Mouse (Mus musculus) lung, postnatal 0 days (tissue): ENCODE data around the gene Cul4a. TPM values are rescaled to one million over a fixed set of nuclear protein-coding genes. Genes with fewer than 3 reads are reported as not detected.

Source experiments
- ATAC-seq: fragments of 200-750 bp; cut with Nextera tagmentation; 2 replicates; pipeline ENCODE4 v1.8.0; 2017; ENCODE audit warnings: moderate library complexity
- DNase-seq: peaks from one replicate; pipeline ENCODE4 v3.0.0-alpha.2; 2016; ENCODE audit warnings: low spot score
- H3K27ac ChIP-seq: fragments of 300-500 bp; sonication (generic); 2 replicates; pipeline ENCODE4 v1.5.1; 2014; ENCODE audit warnings: antibody characterized with exemption, mild to moderate bottlenecking, low read length, mixed read lengths
- H3K27me3 ChIP-seq: fragments of 300-500 bp; sonication (generic); replicated peaks from 2 replicates; pipeline ENCODE4 v1.6.1; 2014; ENCODE audit warnings: low read length, mixed read lengths; ENCODE audit not compliant: insufficient read depth
- H3K36me3 ChIP-seq: fragments of 300-500 bp; sonication (generic); 2 replicates; pipeline ENCODE4 v1.6.1; 2014; ENCODE audit warnings: low read length, mixed read lengths; ENCODE audit not compliant: insufficient read depth
- H3K4me1 ChIP-seq: fragments of 300-500 bp; sonication (generic); 2 replicates; pipeline ENCODE4 v1.6.1; 2014; ENCODE audit warnings: antibody characterized with exemption, low read depth, low read length, mixed read lengths; ENCODE audit not compliant: insufficient read depth
- H3K4me2 ChIP-seq: fragments of 300-500 bp; sonication (generic); replicated peaks from 2 replicates; pipeline ENCODE4 v1.6.1; 2014; ENCODE audit warnings: low read depth, mild to moderate bottlenecking, low read length, moderate library complexity, mixed read lengths
- H3K4me3 ChIP-seq: fragments of 300-500 bp; sonication (generic); 2 replicates; pipeline ENCODE4 v1.5.1; 2014; ENCODE audit warnings: low read depth, low read length
- H3K9ac ChIP-seq: fragments of 300-500 bp; sonication (generic); replicated peaks from 2 replicates; pipeline ENCODE4 v1.6.1; 2014; ENCODE audit warnings: low read depth, mild to moderate bottlenecking
- H3K9me3 ChIP-seq: fragments of 300-500 bp; sonication (generic); 2 replicates; pipeline ENCODE4 v1.6.1; 2016; ENCODE audit warnings: low read length, mixed read lengths
- CTCF ChIP-seq: IDR thresholded peaks from 2 replicates; pipeline ENCODE4 v1.5.1; 2016; ENCODE audit warnings: antibody characterized with exemption, mild to moderate bottlenecking
- EP300 ChIP-seq: IDR thresholded peaks from 2 replicates; pipeline ENCODE4 v1.6.1; 2016; ENCODE audit warnings: antibody characterized with exemption, mild to moderate bottlenecking, control low read depth
- WGBS: fragments of 180-500 bp; shearing (Covaris S2); extraction: QIAGEN DNeasy Blood & Tissue Kit; methylation state at CpG from one replicate; pipeline ENCODE4 v1.1.7; 2014; 5-methylcytosine and 5-hydroxymethylcytosine counted together
- microRNA counts: library from miRNA; unstranded; fragments of <30 nt; microRNA quantifications from one replicate; lab custom pipeline; 2015
- microRNA-seq: library from miRNA; unstranded; fragments of <30 nt; microRNA quantifications from one replicate; pipeline ENCODE4, GENCODE M21; 2016
- polyA plus RNA-seq: library from polyadenylated mRNA; unstranded; fragments of >200 nt; fragmentation: Nextera tagmentation; extraction: Ambion mirVana; gene quantifications from 2 replicates; pipeline ENCODE4 v1.2.1, GENCODE M21; 2015

Cul4a gene
- polyA plus RNA-seq, 1 experiment from 2014 or later, result 59.5 TPM

- H3K9ac ChIP-seq, result no peak overlapping the region
- 80% methylated on average over 1 of the region's 1 CpGs for WGBS
- no peak overlapping the region for H3K4me3 ChIP-seq
- H3K27me3 ChIP-seq, result no peaks in the 10 kb centered on the region
- no peaks in the 10 kb centered on the region for H3K4me1 ChIP-seq
- no peaks in the 10 kb centered on the region for H3K9me3 ChIP-seq
- DNase-seq, result no peak
- H3K27ac ChIP-seq, result no peak overlapping the region
- ATAC-seq, result no peak
- H3K4me2 ChIP-seq, result no peak overlapping the region
- no peak for TF ChIP-seq CTCF
- TF ChIP-seq EP300, result no peak
- no peaks in the 10 kb centered on the region for H3K36me3 ChIP-seq
These were observed 83.4 kb downstream of the Cul4a start for GRCm38 (mm10) chr8:13188857-13189256.

- no peak overlapping the region for H3K4me3 ChIP-seq
- TF ChIP-seq CTCF, result no peak
- TF ChIP-seq EP300, result peak; percentile 62; the same call in 1 of the 2 replicates
- H3K9me3 ChIP-seq, result no peaks in the 10 kb centered on the region
- no peaks in the 10 kb centered on the region for H3K27me3 ChIP-seq
- ATAC-seq (peak; percentile 53), DNase-seq (no peak)
- no peak overlapping the region for H3K9ac ChIP-seq
- no peak overlapping the region for H3K27ac ChIP-seq
- no peaks in the 10 kb centered on the region for H3K36me3 ChIP-seq
- no peak overlapping the region for H3K4me2 ChIP-seq
- WGBS, result 79% methylated on average over 8 of the region's 8 CpGs
- H3K4me1 ChIP-seq, result no peaks in the 10 kb centered on the region
These were observed 84.8 kb downstream of the Cul4a start for GRCm38 (mm10) chr8:13190235-13190634.

DNA sequence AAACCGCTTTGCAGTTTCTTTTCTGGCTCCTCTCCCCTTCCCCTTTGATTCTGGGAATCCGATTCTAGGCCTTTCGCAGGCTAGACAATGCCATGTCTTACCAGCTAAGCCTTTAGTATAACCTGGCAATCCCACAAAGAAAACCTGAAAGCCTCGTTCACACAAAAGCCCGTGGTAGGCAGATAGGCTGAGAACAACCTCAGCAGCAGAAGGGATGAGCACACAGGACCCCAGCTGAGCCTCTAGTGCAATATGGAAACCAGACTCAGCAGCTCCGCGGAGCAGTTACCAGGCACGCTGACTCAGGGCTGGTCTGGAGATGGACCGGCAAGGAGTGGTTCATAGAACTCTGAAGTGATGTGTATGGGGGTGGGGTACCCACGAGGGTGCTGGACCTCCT is 89.4 kb downstream of the Cul4a start:
- H3K27ac ChIP-seq, result no peak overlapping the region
- ATAC-seq (no peak), DNase-seq (no peak)
- H3K27me3 ChIP-seq, result no peaks in the 10 kb centered on the region; the same call in 1 of the 2 replicates
- H3K4me2 ChIP-seq, result no peak overlapping the region
- H3K9me3 ChIP-seq, result no peaks in the 10 kb centered on the region
- no peak overlapping the region for H3K9ac ChIP-seq
- no peaks in the 10 kb centered on the region for H3K4me1 ChIP-seq
- H3K4me3 ChIP-seq, result no peak overlapping the region
- H3K36me3 ChIP-seq, result no peaks in the 10 kb centered on the region
- no peak for TF ChIP-seq EP300
- TF ChIP-seq CTCF, result no peak
- WGBS, result 52% methylated on average over 10 of the region's 10 CpGs

- Histone ChIP-seq H3K4me2 (no peak overlapping the region), H3K9me3 (no peaks in the 10 kb centered on the region), H3K9ac (no peak overlapping the region), H3K4me1 (peaks cover 5% of the 10 kb centered on the region; the same call in 1 of the 2 replicates), H3K27ac (no peak overlapping the region), H3K27me3 (peaks cover 12% of the 10 kb centered on the region), H3K4me3 (no peak overlapping the region), H3K36me3 (no peaks in the 10 kb centered on the region)
- 83% methylated on average over 5 of the region's 5 CpGs for WGBS
- no peak for DNase-seq
- ATAC-seq, result no peak
- no peak for TF ChIP-seq EP300
- TF ChIP-seq CTCF, result no peak
These were observed 92.1 kb downstream of the Cul4a start for GRCm38 (mm10) chr8:13197493-13197892.

MicroRNA genes within 50 kb of the gene (microRNA counts, 519-probe panel; counts per million panel counts)
- microRNA mmu-miR-1968 (lab: Ali Mortazavi, UCI), result not detected

Small RNA genes within 50 kb of the gene (microRNA-seq; reads per million reads assigned to microRNA genes)
- 1.2 reads per million for gene Mir1968
- gene Mir7065, result not detected

Other genes starting within 250 kb of the Cul4a start
- 12.9 and 16.8 TPM in 2 replicates for gene Mcf2l, start 231.8 kb upstream of the Cul4a start, polyA plus RNA-seq
- 5.0 and 5.2 TPM in 2 replicates for gene F7, start 79.6 kb upstream of the Cul4a start, polyA plus RNA-seq
- 5.9 and 7.4 TPM in 2 replicates for gene F10, start 68.3 kb upstream of the Cul4a start, polyA plus RNA-seq
- 0.87 and 1.2 TPM in 2 replicates for gene Proz, start 44.7 kb upstream of the Cul4a start, polyA plus RNA-seq
- gene Pcid2, start 162 bp upstream of the Cul4a start, polyA plus RNA-seq, result 17.5 and 18.0 TPM in 2 replicates
- 508 and 522 TPM in 2 replicates for gene Lamp1, start 53.5 kb downstream of the Cul4a start, polyA plus RNA-seq
- gene Grtp1, start 95.0 kb downstream of the Cul4a start, polyA plus RNA-seq, result 2.0 and 2.5 TPM in 2 replicates
- 0.93 and 1.0 TPM in 2 replicates for gene Adprhl1, start 148.5 kb downstream of the Cul4a start, polyA plus RNA-seq
- 14.5 TPM in 2 replicates for gene Dcun1d2, start 182.5 kb downstream of the Cul4a start, polyA plus RNA-seq
- gene Tmco3, start 182.6 kb downstream of the Cul4a start, polyA plus RNA-seq, result 26.1 and 30.3 TPM in 2 replicates
- 45.4 and 50.2 TPM in 2 replicates for gene Tfdp1, start 233.1 kb downstream of the Cul4a start, polyA plus RNA-seq